Mouse (Mus musculus): ENCODE measurements at regions not wholly inside any gene's neighbourhood (a gene's known extent, or its start where the extent isn't known, plus 50 kb on each side); places are given as distances from the start of the nearest gene placed in this dataset.

- DNase-seq (ENCODE audit: low spot score in 2 of 2) = no peak
Measured at GRCm38 (mm10) chr14:33794262-33794661, 129.1 kb upstream of the Gdf10 start.

- no peak for DNase-seq (ENCODE audit: low spot score in 2 of 2)
Measured at GRCm38 (mm10) chr14:33797551-33798303, 125.7 kb upstream of the Gdf10 start.

GRCm38 (mm10) chr14:33804321-33804720 is 119.1 kb upstream of the Gdf10 start:
- DNase-seq (ENCODE audit: low spot score in 2 of 2) = no peak

GRCm38 (mm10) chr14:33804721-33805120 is 118.7 kb upstream of the Gdf10 start:
- no peak for DNase-seq (ENCODE audit: low spot score in 2 of 2)

- DNase-seq (ENCODE audit: low spot score in 2 of 2) = no peak
Measured at GRCm38 (mm10) chr14:33807196-33807595, 116.2 kb upstream of the Gdf10 start.

GRCm38 (mm10) chr14:33808593-33809265 is 114.7 kb upstream of the Gdf10 start:
- DNase-seq (ENCODE audit: low spot score in 2 of 2) = no peak

- no peak for DNase-seq (ENCODE audit: low spot score in 2 of 2)
Measured at GRCm38 (mm10) chr14:33810584-33810983, 112.8 kb upstream of the Gdf10 start.

- no peak for DNase-seq (ENCODE audit: low spot score in 2 of 2)
Measured at GRCm38 (mm10) chr14:33811241-33811640, 112.1 kb upstream of the Gdf10 start.

- DNase-seq (ENCODE audit: low spot score in 2 of 2) = no peak
Measured at GRCm38 (mm10) chr14:33812266-33812665, 111.1 kb upstream of the Gdf10 start.

- no peak for DNase-seq (ENCODE audit: low spot score in 2 of 2)
Measured at GRCm38 (mm10) chr14:33812772-33813171, 110.6 kb upstream of the Gdf10 start.

GRCm38 (mm10) chr14:33813274-33813673 is 110.1 kb upstream of the Gdf10 start:
- no peak for DNase-seq (ENCODE audit: low spot score in 2 of 2)

- DNase-seq (ENCODE audit: low spot score in 2 of 2) = no peak
Measured at GRCm38 (mm10) chr14:33814107-33814506, 109.3 kb upstream of the Gdf10 start.

- no peak for DNase-seq (ENCODE audit: low spot score in 2 of 2)
Measured at GRCm38 (mm10) chr14:33814599-33814998, 108.8 kb upstream of the Gdf10 start.

GRCm38 (mm10) chr14:33820541-33821260 is 102.7 kb upstream of the Gdf10 start:
- no peak for DNase-seq (ENCODE audit: low spot score in 2 of 2)

- no peak for DNase-seq (ENCODE audit: low spot score in 2 of 2)
Measured at GRCm38 (mm10) chr14:33821436-33821835, 102.0 kb upstream of the Gdf10 start.

- peak in 1 of 2 experiments; percentile 36 for DNase-seq (ENCODE audit: low spot score in 2 of 2)
Measured at GRCm38 (mm10) chr14:33824421-33824874, 98.9 kb upstream of the Gdf10 start.

- no peak for DNase-seq (ENCODE audit: low spot score in 2 of 2)
Measured at GRCm38 (mm10) chr14:33826003-33826644, 97.3 kb upstream of the Gdf10 start.

GRCm38 (mm10) chr14:33832650-33833319 is 90.6 kb upstream of the Gdf10 start:
- no peak for DNase-seq (ENCODE audit: low spot score in 2 of 2)

GRCm38 (mm10) chr14:33836341-33836740 is 87.0 kb upstream of the Gdf10 start:
- no peak for DNase-seq (ENCODE audit: low spot score in 2 of 2)

GRCm38 (mm10) chr14:33841821-33842220 is 81.6 kb upstream of the Gdf10 start:
- no peak for DNase-seq (ENCODE audit: low spot score in 2 of 2)

- DNase-seq (ENCODE audit: low spot score in 2 of 2) = no peak
Measured at GRCm38 (mm10) chr14:33853499-33853898, 69.9 kb upstream of the Gdf10 start.
